Mouse (Mus musculus): ENCODE measurements at regions not wholly inside any gene's neighbourhood (a gene's known extent, or its start where the extent isn't known, plus 50 kb on each side); places are given as distances from the start of the nearest gene placed in this dataset.

- no peaks in the 10 kb centered on the region for H3K36me3 ChIP-seq (ENCODE audit: control insufficient read depth, insufficient read depth, low read length)
- 88% methylated on average over 9 of the region's 9 CpGs for WGBS
- no peak for TF ChIP-seq CTCF (IDR thresholded peaks at IDR 0.05; ENCODE audit: extremely low read depth, insufficient read depth, insufficient read length, insufficient replicate concordance)
- no peak for TF ChIP-seq POLR2A (IDR thresholded peaks at IDR 0.05; ENCODE audit: low read depth, low read length)
- H3K4me1 ChIP-seq (ENCODE audit: control insufficient read depth, insufficient read depth, insufficient read length), result no peaks in the 10 kb centered on the region
- H3K4me3 ChIP-seq (ENCODE audit: extremely low read depth, insufficient read depth, insufficient read length), result no peak overlapping the region
- H3K27ac ChIP-seq (ENCODE audit: insufficient read depth, low read length), result no peak overlapping the region
- DNase-seq (ENCODE audit: low read depth in 1 of 2, low spot score in 2 of 2), result no peak
- H3K27me3 ChIP-seq (ENCODE audit: control insufficient read depth, insufficient read depth, low read length), result no peaks in the 10 kb centered on the region
Measured at GRCm38 (mm10) chr13:46129236-46129855, 144.2 kb upstream of the Stmnd1 start.

- Histone ChIP-seq H3K4me3 (ENCODE audit: extremely low read depth, insufficient read depth, insufficient read length) (no peak overlapping the region), H3K27me3 (ENCODE audit: control insufficient read depth, insufficient read depth, low read length) (no peaks in the 10 kb centered on the region), H3K27ac (ENCODE audit: insufficient read depth, low read length) (no peak overlapping the region), H3K36me3 (ENCODE audit: control insufficient read depth, insufficient read depth, low read length) (no peaks in the 10 kb centered on the region), H3K4me1 (ENCODE audit: control insufficient read depth, insufficient read depth, insufficient read length) (no peaks in the 10 kb centered on the region)
- WGBS, result 71% methylated on average over 3 of the region's 3 CpGs
- TF ChIP-seq CTCF (IDR thresholded peaks at IDR 0.05; ENCODE audit: extremely low read depth, insufficient read depth, insufficient read length, insufficient replicate concordance) (no peak), POLR2A (IDR thresholded peaks at IDR 0.05; ENCODE audit: low read depth, low read length) (no peak)
- no peak for DNase-seq (ENCODE audit: low read depth in 1 of 2, low spot score in 2 of 2)
Measured at GRCm38 (mm10) chr13:46123446-46123845, 150.1 kb upstream of the Stmnd1 start.

GRCm38 (mm10) chr13:46116576-46116975, 151.8 kb upstream of the Atxn1 start:
- no peak overlapping the region for H3K27ac ChIP-seq (ENCODE audit: insufficient read depth, low read length)
- H3K27me3 ChIP-seq (ENCODE audit: control insufficient read depth, insufficient read depth, low read length), result no peaks in the 10 kb centered on the region
- DNase-seq (ENCODE audit: low read depth in 1 of 2, low spot score in 2 of 2), result no peak
- H3K4me1 ChIP-seq (ENCODE audit: control insufficient read depth, insufficient read depth, insufficient read length), result no peaks in the 10 kb centered on the region
- TF ChIP-seq CTCF (IDR thresholded peaks at IDR 0.05; ENCODE audit: extremely low read depth, insufficient read depth, insufficient read length, insufficient replicate concordance) (no peak), POLR2A (IDR thresholded peaks at IDR 0.05; ENCODE audit: low read depth, low read length) (no peak)
- no peaks in the 10 kb centered on the region for H3K36me3 ChIP-seq (ENCODE audit: control insufficient read depth, insufficient read depth, low read length)
- H3K4me3 ChIP-seq (ENCODE audit: extremely low read depth, insufficient read depth, insufficient read length), result no peak overlapping the region
- 88% methylated on average over 4 of the region's 4 CpGs for WGBS

GRCm38 (mm10) chr13:46104971-46105370, 140.2 kb upstream of the Atxn1 start:
- TF ChIP-seq CTCF (IDR thresholded peaks at IDR 0.05; ENCODE audit: extremely low read depth, insufficient read depth, insufficient read length, insufficient replicate concordance) (no peak), POLR2A (IDR thresholded peaks at IDR 0.05; ENCODE audit: low read depth, low read length) (no peak)
- DNase-seq (ENCODE audit: low read depth in 1 of 2, low spot score in 2 of 2), result no peak
- Histone ChIP-seq H3K36me3 (ENCODE audit: control insufficient read depth, insufficient read depth, low read length) (no peaks in the 10 kb centered on the region), H3K4me1 (ENCODE audit: control insufficient read depth, insufficient read depth, insufficient read length) (no peaks in the 10 kb centered on the region), H3K27me3 (ENCODE audit: control insufficient read depth, insufficient read depth, low read length) (no peaks in the 10 kb centered on the region), H3K27ac (ENCODE audit: insufficient read depth, low read length) (no peak overlapping the region), H3K4me3 (ENCODE audit: extremely low read depth, insufficient read depth, insufficient read length) (no peak overlapping the region)
- 73% methylated on average over 6 of the region's 6 CpGs for WGBS

GRCm38 (mm10) chr13:46098621-46099020, 133.8 kb upstream of the Atxn1 start:
- H3K4me3 ChIP-seq (ENCODE audit: extremely low read depth, insufficient read depth, insufficient read length), result no peak overlapping the region
- no peak for DNase-seq (ENCODE audit: low read depth in 1 of 2, low spot score in 2 of 2)
- WGBS, result 69% methylated on average over 7 of the region's 7 CpGs

GRCm38 (mm10) chr13:46098131-46098530, 133.3 kb upstream of the Atxn1 start:
- Histone ChIP-seq H3K27ac (ENCODE audit: insufficient read depth, low read length) (no peak overlapping the region), H3K4me1 (ENCODE audit: control insufficient read depth, insufficient read depth, insufficient read length) (no peaks in the 10 kb centered on the region; the same call in 1 of the 2 replicates), H3K27me3 (ENCODE audit: control insufficient read depth, insufficient read depth, low read length) (no peaks in the 10 kb centered on the region), H3K36me3 (ENCODE audit: control insufficient read depth, insufficient read depth, low read length) (no peaks in the 10 kb centered on the region), H3K4me3 (ENCODE audit: extremely low read depth, insufficient read depth, insufficient read length) (no peak overlapping the region)
- no peak for DNase-seq (ENCODE audit: low read depth in 1 of 2, low spot score in 2 of 2)
- TF ChIP-seq POLR2A (IDR thresholded peaks at IDR 0.05; ENCODE audit: low read depth, low read length) (no peak), CTCF (IDR thresholded peaks at IDR 0.05; ENCODE audit: extremely low read depth, insufficient read depth, insufficient read length, insufficient replicate concordance) (no peak)
- 83% methylated on average over 7 of the region's 7 CpGs for WGBS

More at GRCm38 (mm10) chr13:46098621-46099020, 133.8 kb upstream of the Atxn1 start:
- Histone ChIP-seq H3K27me3 (ENCODE audit: control insufficient read depth, insufficient read depth, low read length) (no peaks in the 10 kb centered on the region), H3K4me1 (ENCODE audit: control insufficient read depth, insufficient read depth, insufficient read length) (no peaks in the 10 kb centered on the region; the same call in 1 of the 2 replicates), H3K27ac (ENCODE audit: insufficient read depth, low read length) (no peak overlapping the region), H3K36me3 (ENCODE audit: control insufficient read depth, insufficient read depth, low read length) (no peaks in the 10 kb centered on the region)
- TF ChIP-seq CTCF (IDR thresholded peaks at IDR 0.05; ENCODE audit: extremely low read depth, insufficient read depth, insufficient read length, insufficient replicate concordance), result no peak
- TF ChIP-seq POLR2A (IDR thresholded peaks at IDR 0.05; ENCODE audit: low read depth, low read length), result no peak

- DNase-seq (ENCODE audit: low read depth in 1 of 2, low spot score in 2 of 2), result peak in 1 of 2 experiments; percentile 18
- TF ChIP-seq POLR2A (IDR thresholded peaks at IDR 0.05; ENCODE audit: low read depth, low read length), result no peak
- TF ChIP-seq CTCF (IDR thresholded peaks at IDR 0.05; ENCODE audit: extremely low read depth, insufficient read depth, insufficient read length, insufficient replicate concordance), result no peak
- Histone ChIP-seq H3K36me3 (ENCODE audit: control insufficient read depth, insufficient read depth, low read length) (no peaks in the 10 kb centered on the region), H3K4me3 (ENCODE audit: extremely low read depth, insufficient read depth, insufficient read length) (no peak overlapping the region), H3K27ac (ENCODE audit: insufficient read depth, low read length) (no peak overlapping the region), H3K4me1 (ENCODE audit: control insufficient read depth, insufficient read depth, insufficient read length) (no peaks in the 10 kb centered on the region; the same call in 1 of the 2 replicates), H3K27me3 (ENCODE audit: control insufficient read depth, insufficient read depth, low read length) (no peaks in the 10 kb centered on the region)
- 3% methylated on average over 5 of the region's 5 CpGs for WGBS
Measured at GRCm38 (mm10) chr13:46096968-46097367, 132.2 kb upstream of the Atxn1 start.

Measured in spleen, adult 2 months (tissue).